ENCODE assay signal across 16 mouse cellular contexts in the genomic region with DNA sequence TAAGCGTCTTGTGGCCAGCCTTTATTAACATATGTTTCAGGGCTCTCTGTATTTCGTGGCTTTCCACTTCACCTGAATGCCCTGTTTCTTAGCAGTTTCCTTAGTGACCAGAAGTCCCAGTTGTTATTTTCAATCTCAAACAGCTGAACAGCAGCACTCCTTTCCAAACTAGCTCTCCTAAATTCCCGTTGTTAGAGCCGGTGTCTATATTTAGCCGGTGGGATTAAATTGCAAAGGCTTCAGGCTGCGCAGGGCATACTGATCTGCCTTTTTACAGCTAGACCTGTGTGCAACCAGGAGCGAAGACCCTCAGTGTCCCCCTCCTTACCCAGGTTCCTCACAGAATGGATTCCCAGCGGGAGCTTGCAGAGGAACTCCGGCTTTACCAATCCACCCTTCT. TPM values are rescaled to one million over a fixed set of nuclear protein-coding genes. Genes with fewer than 3 reads are reported as not detected.
DNase-seq lines count a peak whose midpoint lies in the region; ATAC-seq lines count a peak whose summit lies in the region.
"Had no signal": no experiment of that assay in that cellular context is flagged by ENCODE, and none has a peak within 500 bp of the region (broad histone marks: within the 10 kb centered on the region; RNA-seq: fewer than 3 reads in every experiment).

A gene (plus strand): TSS at position 268 of the 400 bp plus-strand sequence.

- peak within 1 kb of the TSS; percentile 68 for H3K4me2 ChIP-seq in heart, embryonic 13.5 days
- no peak within 1 kb of the TSS for H3K4me2 ChIP-seq in limb, embryonic 13.5 days (replicated peaks)
- no peak within 1 kb of the TSS for H3K4me2 ChIP-seq in forebrain, embryonic 15.5 days (replicated peaks)

- H3K36me3 ChIP-seq in heart, embryonic 13.5 days: peaks cover 10% of the 10 kb centered on the region; the same call in 1 of the 2 replicates
- peaks cover 12% of the 10 kb centered on the region; the same call in 1 of the 2 replicates for H3K36me3 ChIP-seq in limb, embryonic 13.5 days
- H3K36me3 ChIP-seq in forebrain, embryonic 15.5 days: peaks cover 4% of the 10 kb centered on the region; the same call in 1 of the 2 replicates

- H3K27me3 ChIP-seq in heart, embryonic 13.5 days (replicated peaks): no peaks in the 10 kb centered on the region
- no peaks in the 10 kb centered on the region for H3K27me3 ChIP-seq in limb, embryonic 13.5 days
- H3K27me3 ChIP-seq in forebrain, embryonic 15.5 days: no peaks in the 10 kb centered on the region

- H3K4me1 ChIP-seq in heart, embryonic 13.5 days: peaks cover 20% of the 10 kb centered on the region
- H3K4me1 ChIP-seq in limb, embryonic 13.5 days: no peaks in the 10 kb centered on the region
- H3K4me1 ChIP-seq in forebrain, embryonic 15.5 days: no peaks in the 10 kb centered on the region

- intact Hi-C loops in gastrocnemius, postnatal 14 days (cut with DNase I; ENCODE audit: low total_unique reads): no loop called here

- H3K27ac ChIP-seq in heart, embryonic 13.5 days (replicated peaks): peak within 1 kb of the TSS; percentile 88
- H3K27ac ChIP-seq in limb, embryonic 13.5 days: no peak within 1 kb of the TSS
- H3K27ac ChIP-seq in forebrain, embryonic 15.5 days (replicated peaks): no peak within 1 kb of the TSS

- H3K4me3 ChIP-seq in heart, embryonic 13.5 days: peak within 1 kb of the TSS; percentile 46
- 0 out of 2 replicates have a peak within 1 kb of the TSS, but pooled peaks have one; percentile 4 for H3K4me3 ChIP-seq in limb, embryonic 13.5 days
- no peak within 1 kb of the TSS for H3K4me3 ChIP-seq in forebrain, embryonic 15.5 days

- peak within 1 kb of the TSS; percentile 71 for H3K9ac ChIP-seq in heart, embryonic 13.5 days
- H3K9ac ChIP-seq in limb, embryonic 13.5 days: no peak within 1 kb of the TSS
- no peak within 1 kb of the TSS for H3K9ac ChIP-seq in forebrain, embryonic 15.5 days (replicated peaks)

- 45% methylated on average over 9 of the region's 9 CpGs for WGBS in heart, embryonic 13.5 days
- WGBS in limb, embryonic 13.5 days: 71% methylated on average over 9 of the region's 9 CpGs
- 86% methylated on average over 9 of the region's 9 CpGs for WGBS in forebrain, embryonic 15.5 days

- no peaks in the 10 kb centered on the region for H3K9me3 ChIP-seq in heart, embryonic 13.5 days
- no peaks in the 10 kb centered on the region for H3K9me3 ChIP-seq in limb, embryonic 13.5 days
- H3K9me3 ChIP-seq in forebrain, embryonic 15.5 days: no peaks in the 10 kb centered on the region

- no peak for DNase-seq in frontal cortex, adult 2 months (ENCODE audit: extremely low spot score in 1 of 2, low spot score in 1 of 2)
- DNase-seq in gastrocnemius, postnatal 14 days: no peak
- DNase-seq in lung, postnatal 10 days: no peak
- DNase-seq in left cerebral cortex, adult 8-10 months (ENCODE audit: low spot score in 2 of 2): no peak
- DNase-seq: adrenal gland, postnatal 14 days; kidney, postnatal 4 days; liver; lung, adult 2 months; right cerebral cortex, adult 18-20 months had no signal

- ATAC-seq in frontal cortex, adult (ENCODE audit: low TSS enrichment): peak; percentile 13; the same call in 1 of the 2 replicates
- ATAC-seq in heart, embryonic 13.5 days (ENCODE audit: extremely low read depth, insufficient number of reproducible peaks, low FRiP score, low TSS enrichment): no peak
- ATAC-seq in limb, embryonic 13.5 days (ENCODE audit: low FRiP score, low read depth): no peak
- no peak for ATAC-seq in forebrain, embryonic 15.5 days (replicated peaks)
- ATAC-seq: forebrain, embryonic 16.5 days; intestine, postnatal 0 days had no signal

RNA-seq across cellular contexts. Expression of the gene that starts here (rescaled TPM):
- 0.34 and 0.42 TPM in 2 replicates for polyA plus RNA-seq in frontal cortex, adult 2 months (2012; rRNA removed)
- total RNA-seq in gastrocnemius, postnatal 14 days (2021): 100 to 1,000 TPM; 474 to 551 TPM
- 14.2 and 17.4 TPM in 2 replicates for polyA plus RNA-seq in heart, embryonic 13.5 days (2015; fragmentation: Nextera tagmentation; extraction: Ambion mirVana)
- 17.6 and 22.0 TPM in 2 replicates for polyA plus RNA-seq in limb, embryonic 13.5 days (2015; fragmentation: Nextera tagmentation; extraction: Ambion mirVana)
- polyA plus RNA-seq in forebrain, embryonic 15.5 days (2015; fragmentation: Nextera tagmentation; extraction: Ambion mirVana): 0.20 and 0.25 TPM in 2 replicates
- total RNA-seq in left cerebral cortex, adult 8-10 months (2022): 1 to 10 TPM in 2 of 4 experiments, under 1 TPM in 2; 0.44 to 1.2 (median 0.98) TPM
- total RNA-seq: megakaryocyte, adult 5-6 weeks had no signal
- polyA plus RNA-seq: forebrain, embryonic 16.5 days had no signal

Comparison
In these comparisons a context has a peak if more than half of its experiments do, and no peak if none do; other contexts are left out.
1. RNA of the gene that starts here (total RNA-seq): 474 to 551 TPM in gastrocnemius, postnatal 14 days; 0.44 to 1.2 TPM in left cerebral cortex, adult 8-10 months; every median in the first group is over 100 times any median in the second.
2. RNA of the gene that starts here (polyA plus RNA-seq): 17.6 to 22.0 TPM in limb, embryonic 13.5 days and 14.2 to 17.4 TPM in heart, embryonic 13.5 days; 0.34 to 0.42 TPM in frontal cortex, adult 2 months and 0.20 to 0.25 TPM in forebrain, embryonic 15.5 days; every median in the first group is over 10 times any median in the second.